Mouse (Mus musculus) brain, embryonic 14.5 days (tissue): ENCODE results near the gene Krt12. TPM values are rescaled to one million over a fixed set of nuclear protein-coding genes. Genes with fewer than 3 reads are reported as not detected.

Experiments
- DNase-seq: peaks from one replicate; pipeline ENCODE4 v3.0.0-alpha.2; 2011; ENCODE audit warnings: low read depth
- CTCF ChIP-seq: fragments of 200-500 bp; IDR thresholded peaks from 2 replicates; pipeline ENCODE4 v1.5.1; 2012; ENCODE audit warnings: inconsistent platforms, mild to moderate bottlenecking, moderate library complexity, borderline replicate concordance; ENCODE audit not compliant: insufficient read depth, insufficient read length; ENCODE audit errors: extremely low read depth
- POLR2A ChIP-seq: fragments of 200-500 bp; IDR thresholded peaks from 2 replicates; pipeline ENCODE4 v1.6.1; 2012; ENCODE audit warnings: mild to moderate bottlenecking, inconsistent platforms, borderline replicate concordance; ENCODE audit not compliant: poor library complexity, insufficient read depth, insufficient read length, severe bottlenecking; ENCODE audit errors: extremely low read depth
- polyA plus RNA-seq: library from polyadenylated mRNA; depleted of rRNA; stranded (reverse); fragments of >200 nt; gene quantifications from 2 replicates; pipeline ENCODE4 v1.2.3, GENCODE M21; 2012

The Krt12 gene
- polyA plus RNA-seq, 1 experiment, result 0.05 TPM

DNA sequence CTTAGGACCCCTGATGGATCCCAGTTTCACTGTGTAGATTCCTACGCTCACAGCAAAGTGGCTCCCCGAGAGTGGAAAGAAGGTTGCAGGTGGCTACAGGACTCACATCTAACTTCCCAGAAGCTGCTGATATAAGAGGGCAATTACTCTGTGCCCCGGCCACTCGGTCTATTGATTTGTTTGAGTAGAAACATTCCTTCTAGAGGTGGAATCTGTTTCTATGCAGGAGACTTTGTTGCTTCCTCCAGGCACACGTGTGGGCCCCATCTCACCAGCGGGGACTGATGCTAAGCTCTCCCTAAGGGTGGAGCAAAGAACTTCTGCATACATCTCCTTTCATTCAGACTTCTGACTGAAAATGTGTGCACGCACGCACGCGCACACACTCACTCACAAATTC, 17.4 kb upstream of the Krt12 start:
- DNase-seq, result no peak
- TF ChIP-seq POLR2A, result no peak
- no peak for TF ChIP-seq CTCF

DNA sequence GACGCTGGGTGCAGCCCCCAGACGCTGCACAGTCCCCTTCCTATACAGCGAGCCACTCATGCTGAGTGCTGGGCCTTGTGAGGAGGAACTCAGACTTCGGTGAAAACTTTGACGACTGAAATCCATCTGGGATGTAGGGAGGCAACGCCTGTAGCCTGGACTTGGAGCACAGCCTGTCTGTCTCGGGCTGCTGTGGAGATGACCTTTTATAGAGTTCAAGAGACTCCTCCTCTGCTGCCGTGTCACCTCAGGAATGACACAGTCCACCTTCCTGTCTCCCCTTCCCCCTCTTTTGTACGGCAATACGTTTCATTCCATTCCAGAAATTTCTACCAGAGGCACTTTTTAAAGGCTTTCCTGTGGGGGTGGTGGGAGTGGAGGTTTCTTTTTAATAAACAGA, 15.9 kb upstream of the Krt12 start, which contains the start of gene Krt20:
Krt20 (minus strand) TSS at position 179 of the 400 bp plus-strand sequence.
- no peak for TF ChIP-seq CTCF
- no peak for TF ChIP-seq POLR2A
- no peak for DNase-seq

DNA sequence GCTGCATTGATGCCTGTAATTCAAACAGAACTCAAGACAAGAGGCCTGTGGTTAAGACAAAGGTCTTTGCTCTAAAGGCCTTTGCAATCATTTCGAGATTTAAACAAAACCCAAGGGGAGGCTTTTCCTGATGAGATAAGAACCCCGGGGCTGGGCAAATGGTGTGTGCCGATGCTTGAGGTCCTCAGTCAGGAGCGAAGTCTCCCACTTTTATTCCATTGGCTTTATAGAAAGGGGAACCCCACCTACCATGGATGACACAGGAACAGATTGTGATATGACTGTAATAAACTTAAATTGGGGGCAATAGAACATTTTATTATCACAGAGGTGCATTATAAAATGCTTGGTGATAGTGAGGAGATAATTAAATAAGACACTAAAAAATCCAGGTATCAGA, 14.6 kb upstream of the Krt12 start:
- DNase-seq, result no peak
- TF ChIP-seq POLR2A, result no peak
- no peak for TF ChIP-seq CTCF

DNA sequence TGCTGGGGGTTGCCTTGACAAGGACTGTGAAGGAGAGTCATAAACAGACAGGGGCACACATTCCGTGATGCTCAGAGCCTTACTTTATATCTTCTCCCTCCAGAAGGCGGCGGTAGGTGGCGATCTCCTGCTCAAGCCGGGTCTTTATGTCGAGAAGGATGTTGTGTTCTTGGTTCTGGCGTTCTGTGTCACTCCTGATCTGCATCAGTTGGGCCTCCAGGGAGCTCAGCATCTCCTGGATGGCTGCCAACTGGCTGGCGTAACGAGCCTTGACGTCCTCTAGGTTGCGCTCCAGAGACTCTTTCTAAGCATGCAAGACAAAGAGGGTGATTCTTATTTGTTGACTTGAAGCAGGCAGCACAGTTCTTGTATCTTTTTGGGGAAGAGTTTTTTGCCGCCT, 8.6 kb upstream of the Krt12 start:
- DNase-seq, result peak; percentile 85
- TF ChIP-seq CTCF (peak; percentile 28; the same call in 1 of the 2 replicates), POLR2A (no peak)

DNA sequence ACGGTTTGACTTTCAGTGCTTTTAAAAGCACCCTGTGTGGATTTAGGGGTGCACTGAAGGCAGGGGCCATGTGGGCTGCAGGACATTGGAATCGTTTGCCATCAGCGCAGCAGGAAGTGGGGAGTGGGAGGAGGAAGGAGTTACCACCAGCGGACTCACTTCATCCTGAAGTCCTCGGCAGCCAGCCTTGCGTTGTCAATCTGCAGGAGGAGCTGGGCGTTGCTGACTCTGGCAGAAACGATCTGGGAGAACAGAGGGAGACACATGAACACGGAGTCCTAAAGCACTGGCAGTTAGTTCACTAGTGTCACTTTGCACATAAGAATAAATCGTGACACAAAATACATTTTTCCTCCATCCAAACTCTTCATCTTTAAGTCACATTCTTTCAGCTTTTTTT, 1.5 kb downstream of the Krt12 start:
- TF ChIP-seq POLR2A (no peak), CTCF (no peak)
- DNase-seq, result no peak

DNA sequence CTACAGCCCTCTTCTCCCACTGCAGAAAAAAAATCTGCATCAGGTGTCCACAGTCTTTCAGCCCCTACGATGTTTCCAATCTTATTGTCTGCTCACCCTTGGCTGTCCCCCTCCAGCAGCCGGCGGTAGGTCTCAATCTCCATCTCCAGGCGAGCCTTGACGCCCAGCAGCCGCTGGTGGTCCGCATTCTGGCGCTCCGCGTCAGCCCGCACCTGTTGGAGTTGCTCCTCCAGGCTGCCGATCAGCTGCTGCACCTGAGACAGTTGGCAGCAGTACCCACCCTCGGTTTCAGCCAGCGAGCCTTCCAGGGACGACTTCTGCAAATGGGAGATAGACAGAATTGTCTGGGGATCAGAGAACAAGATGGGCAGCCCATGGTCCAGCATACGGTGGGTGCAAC, 4.2 kb downstream of the Krt12 start:
- DNase-seq, result no peak
- no peak for TF ChIP-seq POLR2A
- no peak for TF ChIP-seq CTCF

DNA sequence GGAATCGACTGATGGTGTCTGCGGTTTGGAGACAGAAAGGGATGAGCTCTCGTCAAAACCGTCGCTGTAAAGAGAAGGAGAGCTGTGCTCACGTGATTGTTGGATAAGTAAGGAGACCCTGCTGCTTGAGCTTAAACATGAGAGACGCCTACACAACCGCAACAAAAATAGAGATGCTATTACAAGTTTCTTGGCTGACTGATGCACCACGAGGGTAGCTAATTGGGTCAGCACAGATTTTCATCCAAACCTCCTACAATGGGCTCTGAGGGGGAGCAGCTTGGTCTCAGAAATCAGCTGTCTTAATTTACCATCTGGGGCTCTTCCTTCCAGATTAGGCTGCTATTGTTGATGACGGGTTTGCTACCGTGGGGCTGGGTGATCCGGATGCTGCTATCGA, 5.2 kb downstream of the Krt12 start:
- peak; percentile 51 for DNase-seq
- TF ChIP-seq CTCF (no peak), POLR2A (no peak)

DNA sequence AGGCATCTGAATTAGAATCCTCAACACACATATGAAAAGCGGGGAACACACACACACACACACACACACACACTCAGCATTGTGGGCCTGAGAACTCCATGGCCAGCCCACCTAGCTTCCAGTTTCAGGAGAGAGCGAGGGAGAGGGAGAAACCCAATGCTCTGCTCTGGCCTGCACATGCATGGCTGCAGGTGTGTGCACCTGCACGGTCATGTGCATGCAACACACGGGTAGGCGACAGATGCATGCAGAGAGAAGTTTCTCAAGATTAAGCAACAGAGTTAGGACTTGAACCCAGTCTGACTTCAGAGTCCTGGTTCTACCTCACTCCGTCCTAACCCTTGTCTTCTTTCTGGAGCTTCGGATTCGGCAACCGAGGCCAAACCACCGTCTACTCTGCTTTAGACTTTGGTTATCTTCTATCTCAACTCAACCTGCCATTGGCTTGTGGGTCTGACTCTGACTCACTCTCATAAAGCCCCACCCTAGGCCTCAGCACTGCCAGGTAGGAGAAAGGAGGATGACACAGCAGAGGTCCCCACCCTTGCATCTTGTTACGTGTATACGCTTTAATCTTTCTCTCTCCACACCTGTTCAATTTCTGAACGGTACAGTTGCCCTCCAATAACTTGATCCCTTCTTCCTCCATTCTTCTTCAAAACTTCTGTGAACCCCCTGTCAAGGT, 7.5 kb downstream of the Krt12 start:
- no peak for DNase-seq

DNA sequence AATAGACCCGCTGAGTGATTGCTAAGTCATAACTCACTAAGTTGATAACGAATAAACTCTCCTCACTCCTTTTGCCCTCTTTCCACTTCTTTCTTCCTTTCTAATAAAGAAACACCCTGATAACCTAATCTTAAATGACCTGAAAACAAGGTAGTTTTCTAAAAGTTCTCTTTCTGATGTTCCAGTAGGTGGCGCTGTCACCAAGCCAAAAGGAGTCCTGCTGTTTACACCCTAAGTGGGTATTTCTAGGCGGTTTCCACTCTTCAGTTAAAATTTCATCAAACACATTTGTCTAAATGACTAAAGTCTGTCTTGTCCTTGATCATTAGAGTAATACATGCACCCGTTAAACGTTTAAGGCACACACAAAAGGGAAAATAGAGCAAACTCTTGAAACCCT, 8.8 kb downstream of the Krt12 start:
- peak; percentile 72 for DNase-seq
- TF ChIP-seq POLR2A (no peak), CTCF (peak; percentile 60; the same call in 1 of the 2 replicates)

More for the DNA sequence above, 7.5 kb downstream of the Krt12 start:
- TF ChIP-seq POLR2A (no peak), CTCF (no peak)

DNA sequence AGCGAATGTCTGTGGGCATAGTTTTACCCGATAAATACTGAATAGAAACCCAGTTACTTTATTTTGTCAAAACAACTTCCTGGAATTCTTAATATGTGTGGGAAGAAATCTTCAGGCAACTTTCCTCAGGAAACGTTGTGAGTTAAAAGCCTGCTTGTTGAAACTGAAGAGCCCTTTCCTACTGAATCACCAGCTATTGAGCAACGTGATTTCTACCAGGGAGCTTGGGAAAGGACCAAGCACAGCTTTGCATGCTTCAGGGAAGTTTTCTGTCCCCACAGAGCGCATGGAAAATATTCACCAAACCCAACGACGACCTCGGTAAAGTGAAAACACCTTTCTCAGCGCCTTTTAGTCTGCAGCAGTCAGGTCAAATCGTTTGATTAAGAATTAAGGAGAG, 15.9 kb downstream of the Krt12 start:
- DNase-seq, result no peak
- TF ChIP-seq POLR2A (no peak), CTCF (no peak)

DNA sequence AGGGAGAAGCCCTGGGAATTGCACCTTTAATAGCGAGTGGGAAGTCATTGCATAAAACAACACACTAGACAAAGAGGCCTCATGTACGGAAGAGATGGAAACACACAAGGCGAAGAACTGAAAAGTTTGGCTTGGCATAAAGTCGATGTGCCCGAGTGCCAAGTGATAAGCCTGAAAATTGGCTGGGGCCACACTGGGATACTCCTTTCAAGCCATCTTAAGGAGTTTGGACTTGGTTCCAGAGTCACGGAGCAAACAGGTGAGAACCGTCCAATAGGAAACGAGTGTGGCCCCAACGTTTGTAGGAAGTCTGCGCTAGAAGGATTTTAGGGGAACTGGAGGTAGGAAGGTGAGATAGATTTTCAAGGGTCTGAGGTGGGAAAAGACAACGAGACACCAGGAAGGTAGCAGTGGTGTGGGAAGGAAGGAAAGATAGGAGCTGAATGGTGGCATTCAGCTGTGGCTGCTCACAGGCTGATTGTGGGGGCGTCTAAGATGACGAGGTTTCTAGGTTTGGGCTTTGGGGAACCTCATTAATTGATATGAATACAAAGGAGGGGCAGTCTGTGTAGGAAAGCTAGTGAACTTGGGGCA, 22.0 kb downstream of the Krt12 start:
- TF ChIP-seq CTCF (no peak), POLR2A (no peak)
- no peak for DNase-seq

DNA sequence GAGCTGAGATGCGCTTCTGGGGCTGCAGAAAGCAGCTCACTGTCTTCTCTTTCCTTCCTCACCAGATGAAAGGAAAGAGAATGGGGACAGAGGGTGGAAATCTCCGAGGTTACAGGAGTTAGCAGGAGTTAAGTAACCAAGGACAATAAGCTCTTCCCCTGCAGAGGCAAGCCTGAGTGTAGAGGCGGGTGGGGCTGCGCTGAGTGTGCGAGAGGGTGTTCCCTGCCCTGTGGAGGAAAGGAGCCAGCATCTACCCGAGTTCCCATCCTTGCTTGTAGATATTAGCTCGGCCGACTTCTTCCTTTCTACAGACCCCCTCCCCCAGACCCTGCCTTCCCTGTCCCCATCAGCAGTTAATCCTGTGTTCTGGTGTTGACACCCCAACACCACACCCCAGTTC, 23.2 kb downstream of the Krt12 start:
- TF ChIP-seq CTCF (no peak), POLR2A (no peak)
- no peak for DNase-seq
